Mouse (Mus musculus) bone marrow, adult 2 months (tissue): Measurements from ENCODE around the gene Eps15l1.

Source experiments
- CTCF ChIP-seq: fragments of 200-500 bp; IDR thresholded peaks from 2 replicates; pipeline ENCODE4 v1.5.1; 2011; ENCODE audit warnings: low read length, control low read depth; ENCODE audit not compliant: control insufficient read depth, insufficient read depth
- POLR2A ChIP-seq: fragments of 200-500 bp; IDR thresholded peaks from 2 replicates; pipeline ENCODE4 v1.6.1; 2011; ENCODE audit warnings: low read depth, mild to moderate bottlenecking, control low read depth, low read length, borderline replicate concordance; ENCODE audit not compliant: control insufficient read depth

GRCm38 (mm10) chr8:72324708-72325107 is 96.6 kb downstream of the Eps15l1 start:
- TF ChIP-seq CTCF = no peak
- no peak for TF ChIP-seq POLR2A
